ENCODE assay signal across 19 mouse cellular contexts in genomic region chr8:82992093-82992492, GRCm38 (mm10).
DNase-seq lines count a peak whose midpoint lies in the region; TF ChIP-seq lines count a peak whose summit lies in the region.
"Had no signal": no experiment of that assay in that cellular context is flagged by ENCODE, and none has a peak within 500 bp of the region (broad histone marks: within the 10 kb centered on the region; RNA-seq: fewer than 3 reads in every experiment).

No protein-coding gene starts in this region.

- DNase-seq in splenic B cell, adult 2 months (ENCODE audit: low read depth, low spot score): peak; percentile 31
- DNase-seq in layer of hippocampus, postnatal 10 days (ENCODE audit: low spot score in 2 of 2): no peak
- no peak for DNase-seq in lung, postnatal 36 days
- DNase-seq: adrenal gland, adult 8-10 months; adrenal gland, postnatal 36 days; cerebellum, adult 18-20 months; cerebellum, adult 9-11 months; cerebellum, postnatal 36 days; heart, adult 2 months; heart, postnatal 14 days had no signal

- H3K36me3 ChIP-seq in macrophage (ENCODE audit: inconsistent target): no peaks in the 10 kb centered on the region
- H3K36me3 ChIP-seq in splenic B cell, adult 2 months (ENCODE audit: control insufficient read depth, insufficient read depth, low read length, poor library complexity, severe bottlenecking): no peaks in the 10 kb centered on the region
- H3K36me3 ChIP-seq: embryonic facial prominence, embryonic 10.5 days; forebrain, embryonic 10.5 days; heart, embryonic 15.5 days; hindbrain, embryonic 13.5 days had no signal

- H3K4me1 ChIP-seq in bone marrow, adult 2 months (ENCODE audit: control insufficient read depth, insufficient read depth, low read length): no peaks in the 10 kb centered on the region
- peaks cover 19% of the 10 kb centered on the region for H3K4me1 ChIP-seq in bone marrow macrophage, adult 2 months (ENCODE audit: control insufficient read depth, insufficient read depth, low read length)
- H3K4me1 ChIP-seq: forebrain, embryonic 10.5 days; hindbrain, embryonic 13.5 days had no signal

- WGBS in bone marrow, adult 2 months: 16% methylated on average over 4 of the region's 4 CpGs
- 11% methylated on average over 4 of the region's 4 CpGs for WGBS in macrophage (ENCODE audit: missing documents)

- H3K79me2 ChIP-seq in macrophage (ENCODE audit: inconsistent target): no peaks in the 10 kb centered on the region; the same call in 1 of the 2 replicates

- no peaks in the 10 kb centered on the region for H3K27me3 ChIP-seq in splenic B cell, adult 2 months (ENCODE audit: control insufficient read depth, insufficient read depth, low read length, poor library complexity, severe bottlenecking)
- H3K27me3 ChIP-seq: heart, embryonic 15.5 days; hindbrain, embryonic 13.5 days had no signal

- no peak for TF ChIP-seq CTCF in bone marrow, adult 2 months (IDR thresholded peaks at IDR 0.05; ENCODE audit: control insufficient read depth, insufficient read depth, low read length)
- no peak for TF ChIP-seq CTCF in bone marrow macrophage, adult 2 months (IDR thresholded peaks at IDR 0.05; ENCODE audit: low read depth, low read length)

- TF ChIP-seq POLR2A in bone marrow, adult 2 months (IDR thresholded peaks at IDR 0.05; ENCODE audit: borderline replicate concordance, control insufficient read depth, low read depth, low read length): no peak
- no peak for TF ChIP-seq POLR2A in bone marrow macrophage, adult 2 months (IDR thresholded peaks at IDR 0.05; ENCODE audit: borderline replicate concordance, low read depth, low read length)

- H3K4me3 ChIP-seq in bone marrow, adult 2 months (replicated peaks; ENCODE audit: control insufficient read depth, low read depth, low read length): no peak overlapping the region
- H3K4me3 ChIP-seq in bone marrow macrophage, adult 2 months (ENCODE audit: insufficient read depth, low read length): no peak overlapping the region
- no peak overlapping the region for H3K4me3 ChIP-seq in macrophage (ENCODE audit: inconsistent target)
- H3K4me3 ChIP-seq: embryonic facial prominence, embryonic 10.5 days; erythroblast, embryonic 14.5 days; forebrain, embryonic 10.5 days; heart, adult 2 months; heart, embryonic 15.5 days; hindbrain, embryonic 13.5 days had no signal

- H3K27ac ChIP-seq in bone marrow, adult 2 months (ENCODE audit: control insufficient read depth, insufficient read depth, low read depth, low read length, poor library complexity): peak overlapping the region; percentile 73
- H3K27ac ChIP-seq in bone marrow macrophage, adult 2 months (ENCODE audit: insufficient read depth, low read depth, low read length): peak overlapping the region; percentile 84
- peak overlapping the region; percentile 67 for H3K27ac ChIP-seq in macrophage
- H3K27ac ChIP-seq: embryonic facial prominence, embryonic 10.5 days; forebrain, embryonic 10.5 days; heart, adult 2 months; heart, embryonic 15.5 days; hindbrain, embryonic 13.5 days; hindbrain, postnatal 0 days had no signal
